Mouse (Mus musculus) gastrocnemius, adult 8-10 months (tissue): Measurements from ENCODE around the gene Foxr2. TPM values are rescaled to one million over a fixed set of nuclear protein-coding genes. Genes with fewer than 3 reads are reported as not detected.

Experiments used
- DNase-seq, 2 experiments: peaks; one replicate each; pipeline ENCODE4 v3.0.0; 2022; ENCODE audit warnings: low spot score in 2 of 2
- total RNA-seq, 4 experiments: library from RNA; stranded (reverse); gene quantifications; 2 replicates each; pipeline ENCODE4 v1.2.4; 2022

Foxr2 gene
- not detected for total RNA-seq

- no peak for DNase-seq
Observed at GRCm38 (mm10) chrX:153118486-153118885, at the start of gene Foxr2. Foxr2 (plus strand) TSS chrX:153118786.

- no peak for DNase-seq
Observed at GRCm38 (mm10) chrX:153119013-153119412, 427 bp downstream of the Foxr2 start.

GRCm38 (mm10) chrX:153139734-153140515 lies 21.3 kb downstream of the Foxr2 start, which contains the start of gene Rragb:
Rragb (plus strand) TSS chrX:153139981.
- DNase-seq, result peak; percentile 5 to 55

- DNase-seq, result no peak
Observed at GRCm38 (mm10) chrX:153142656-153143055, 24.1 kb downstream of the Foxr2 start.

- no peak for DNase-seq
Observed at GRCm38 (mm10) chrX:153151766-153152165, 33.2 kb downstream of the Foxr2 start.

GRCm38 (mm10) chrX:153155322-153155721 lies 36.7 kb downstream of the Foxr2 start:
- no peak for DNase-seq

GRCm38 (mm10) chrX:153174786-153175185 lies 56.2 kb downstream of the Foxr2 start:
- DNase-seq, result no peak

- DNase-seq, result no peak
Observed at GRCm38 (mm10) chrX:153182221-153182620, 63.6 kb downstream of the Foxr2 start.

Other genes starting within 250 kb of the Foxr2 start
- gene Usp51, start 112.3 kb upstream of the Foxr2 start, total RNA-seq, result not detected
- 1 to 10 TPM; 3.1 to 4.2 (median 3.7) TPM for gene Mageh1, start 81.2 kb upstream of the Foxr2 start, total RNA-seq
- gene Rragb, start 21.2 kb downstream of the Foxr2 start, total RNA-seq, result 1 to 10 TPM; 1.9 to 4.1 (median 3.3) TPM
- gene Klf8, start 118.7 kb downstream of the Foxr2 start, total RNA-seq, result under 1 TPM; 0.15 to 0.62 (median 0.24) TPM